Mouse (Mus musculus) cortical plate, adult 2 months (tissue): ENCODE results near the gene Hdgfl2.

Experiments
- CTCF ChIP-seq: fragments of 200-500 bp; IDR thresholded peaks from 2 replicates; pipeline ENCODE4 v1.5.1; 2011; ENCODE audit warnings: mild to moderate bottlenecking, control low read depth, low read length; ENCODE audit not compliant: insufficient read depth; ENCODE audit errors: extremely low read depth
- POLR2A ChIP-seq: fragments of 200-500 bp; IDR thresholded peaks from 2 replicates; pipeline ENCODE4 v1.6.1; 2011; ENCODE audit warnings: mild to moderate bottlenecking, low read length, control low read depth; ENCODE audit not compliant: insufficient read depth; ENCODE audit errors: extremely low read depth

DNA sequence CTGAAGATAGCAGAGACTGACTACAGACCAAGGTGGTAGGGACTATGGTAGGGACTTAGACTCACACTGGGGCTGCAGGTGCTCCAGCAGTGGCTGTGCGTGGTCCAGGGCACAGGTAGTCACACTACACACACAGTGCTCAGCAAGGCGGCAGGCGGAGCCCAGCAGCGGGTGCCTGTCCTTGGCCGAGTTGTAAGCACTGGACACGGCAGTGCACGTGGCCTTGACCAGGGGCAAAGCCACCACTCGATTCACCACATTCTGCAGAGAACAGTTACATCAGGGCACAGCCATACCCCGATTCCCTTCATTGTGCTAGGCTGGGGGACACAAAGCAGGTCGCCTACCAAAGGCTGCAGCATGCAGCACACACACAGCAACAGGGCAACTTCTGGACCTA is 36.8 kb downstream of the Hdgfl2 start:
- no peak for TF ChIP-seq CTCF
- TF ChIP-seq POLR2A, result no peak
